Mouse (Mus musculus) ovary, adult 18-20 months (tissue): ENCODE results near the gene Rsg1.

Source experiments
- DNase-seq: peaks from one replicate; pipeline ENCODE4 v3.0.0; 2022; ENCODE audit warnings: low spot score, mixed read lengths

Rsg1 gene

GRCm38 (mm10) chr4:141274485-141275341 lies 61.0 kb downstream of the Rsg1 start:
- DNase-seq, result no peak
